Comparison of ENCODE assay signal across 20 mouse cellular contexts in the genomic region with DNA sequence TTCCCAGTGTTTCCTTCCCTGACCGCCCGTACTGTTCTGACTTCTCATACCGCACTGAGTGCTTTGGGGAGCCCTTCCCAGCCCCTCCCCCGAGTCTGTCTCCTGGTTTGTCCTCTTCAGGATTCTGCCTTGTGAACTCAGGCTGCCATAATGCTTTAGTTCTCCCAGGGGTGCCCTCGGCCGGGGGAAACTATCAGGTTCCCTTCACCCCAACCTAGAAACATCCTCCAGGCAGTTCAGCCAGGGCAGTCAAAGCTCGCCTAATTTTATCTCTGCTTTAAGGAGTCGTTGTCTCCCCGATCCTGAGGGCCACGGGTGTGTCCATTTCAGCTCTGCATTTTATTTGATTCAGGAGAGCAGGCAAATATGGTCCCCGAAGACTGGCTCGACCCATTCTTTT. TPM values are rescaled to one million over a fixed set of nuclear protein-coding genes. Genes with fewer than 3 reads are reported as not detected.
"Had no signal": no experiment of that assay in that cellular context is flagged by ENCODE, and none has a peak within 500 bp of the region (broad histone marks: within the 10 kb centered on the region; RNA-seq: fewer than 3 reads in every experiment).

No protein-coding gene starts in this region.

- H3K4me3 ChIP-seq: lung, embryonic 15.5 days; megakaryocyte, embryonic 14.5 days; midbrain, embryonic 13.5 days; midbrain, embryonic 15.5 days; neural tube, embryonic 13.5 days; stomach, embryonic 15.5 days had no signal

- H3K4me2 ChIP-seq: lung, embryonic 15.5 days; midbrain, embryonic 11.5 days; midbrain, embryonic 13.5 days; midbrain, embryonic 15.5 days; neural tube, embryonic 13.5 days; stomach, embryonic 15.5 days had no signal

- H3K36me3 ChIP-seq: midbrain, embryonic 15.5 days had no signal

- H3K27ac ChIP-seq: lung, embryonic 15.5 days; macrophage; midbrain, embryonic 13.5 days; midbrain, embryonic 15.5 days; neural tube, embryonic 13.5 days; stomach, embryonic 15.5 days; stomach, postnatal 0 days had no signal

- H3K4me1 ChIP-seq: lung, embryonic 15.5 days; megakaryocyte, embryonic 14.5 days; midbrain, embryonic 13.5 days; midbrain, embryonic 15.5 days; stomach, embryonic 15.5 days had no signal

- DNase-seq: liver, postnatal 0 days; lung, adult 2 months; lung, postnatal 14 days; lung, postnatal 36 days; right cerebral cortex, postnatal 14 days; thymus, adult 2 months; thymus, postnatal 25 days; thymus, postnatal 4 days had no signal

- H3K27me3 ChIP-seq: lung, embryonic 15.5 days; megakaryocyte, embryonic 14.5 days; midbrain, embryonic 13.5 days; midbrain, embryonic 15.5 days; neural tube, embryonic 13.5 days; stomach, embryonic 15.5 days had no signal

- H3K9ac ChIP-seq: liver, postnatal 0 days; lung, embryonic 15.5 days; midbrain, embryonic 13.5 days; midbrain, embryonic 15.5 days; neural tube, embryonic 13.5 days; stomach, embryonic 15.5 days had no signal

- H3K9me3 ChIP-seq: lung, embryonic 15.5 days; megakaryocyte, embryonic 14.5 days; midbrain, embryonic 13.5 days; midbrain, embryonic 15.5 days; neural tube, embryonic 13.5 days; stomach, embryonic 15.5 days had no signal

- ATAC-seq: liver, postnatal 0 days; lung, postnatal 0 days; midbrain, embryonic 13.5 days; midbrain, embryonic 15.5 days had no signal

RNA-seq across cellular contexts. Expression of a gene that starts 28.0 kb away (rescaled TPM):
- total RNA-seq: monocyte, adult 5-6 weeks; neutrophil, adult 5-6 weeks had no signal
